Mouse (Mus musculus): ENCODE data around the gene Tbc1d30.

The Tbc1d30 gene

GRCm38 (mm10) chr10:121351066-121351581, at the start of gene Tbc1d30:
Gene Tbc1d30, minus strand, starts transcription at chr10:121351278.
- DNase-seq (ENCODE audit: low read depth, low spot score): no peak

DNA sequence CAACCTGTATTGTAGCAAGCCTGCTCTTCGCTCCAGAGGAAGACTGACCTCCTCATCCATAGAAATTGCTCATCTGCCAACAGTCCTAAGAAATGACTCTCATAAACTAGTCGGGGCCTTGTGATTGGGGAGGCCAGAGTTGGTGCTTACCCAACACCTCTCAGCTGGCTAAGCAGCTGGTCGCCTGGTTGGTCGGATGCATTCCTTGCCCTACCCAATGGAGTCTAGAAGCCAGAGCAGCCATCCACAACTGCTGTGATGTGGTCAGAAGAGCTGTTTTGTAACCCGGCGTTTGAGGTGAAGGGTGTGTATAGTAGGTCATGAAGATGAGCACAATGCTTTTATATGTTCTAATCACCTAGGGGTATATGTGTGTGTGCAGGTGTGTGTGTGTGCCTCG, 47.5 kb upstream of the Tbc1d30 start:
- no peak for DNase-seq (ENCODE audit: low read depth, low spot score)

DNA sequence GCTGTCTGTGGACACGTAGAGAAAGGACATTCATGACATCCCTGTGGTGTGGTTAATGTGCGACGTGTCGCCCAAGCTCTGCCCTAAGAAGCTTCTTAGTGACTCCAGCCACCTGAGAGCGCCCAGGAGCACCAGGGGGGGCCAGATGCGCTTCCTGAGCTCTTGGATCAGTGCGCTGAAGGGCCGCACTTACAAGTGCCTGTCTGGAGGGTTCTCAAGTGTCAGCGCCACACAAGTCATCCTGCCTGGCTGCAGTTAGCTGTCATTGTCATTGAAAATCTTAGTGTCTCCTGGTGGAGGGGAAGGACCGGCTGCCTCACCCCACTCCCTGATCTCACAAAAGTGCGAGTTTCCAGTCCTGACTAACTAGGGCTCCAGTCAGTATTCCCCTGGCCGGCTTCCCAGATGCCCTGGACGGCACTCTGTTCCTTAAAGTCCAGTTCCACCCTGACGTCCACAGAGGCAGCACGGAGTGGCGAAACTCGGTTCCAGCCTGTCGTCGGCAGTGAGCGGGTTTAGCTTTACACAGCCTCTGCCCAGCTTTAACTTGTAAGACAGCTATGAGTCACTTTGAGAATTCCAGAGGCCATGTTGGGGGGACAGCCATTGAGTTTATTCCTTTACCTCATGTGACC, 44.6 kb upstream of the Tbc1d30 start:
- no peak for DNase-seq (ENCODE audit: low read depth, low spot score)

- no peak for DNase-seq (ENCODE audit: low read depth, low spot score)
Measured at GRCm38 (mm10) chr10:121394789-121395325, 43.8 kb upstream of the Tbc1d30 start.

DNA sequence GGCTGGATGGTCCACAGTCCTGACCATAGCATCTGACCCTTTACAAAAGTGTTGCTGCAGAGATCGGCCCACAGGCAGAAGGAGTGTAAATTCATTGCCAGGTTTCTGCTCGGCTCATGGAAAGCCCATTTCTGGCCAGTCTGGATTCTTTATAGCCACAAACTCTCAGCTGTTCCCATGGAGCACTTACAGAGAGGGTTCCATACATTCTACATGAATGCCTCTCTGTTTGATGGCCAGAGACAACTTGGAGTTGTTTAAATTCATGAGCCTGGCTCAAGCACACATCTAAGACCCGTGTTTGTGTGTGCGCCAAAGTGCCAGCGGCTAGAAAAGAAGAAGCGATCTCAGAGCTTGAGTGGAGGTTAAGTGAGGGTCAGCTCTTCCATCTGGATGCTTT, 43.2 kb upstream of the Tbc1d30 start:
- DNase-seq (ENCODE audit: low read depth, low spot score): no peak

GRCm38 (mm10) chr10:121391901-121392300, 40.8 kb upstream of the Tbc1d30 start:
- DNase-seq (ENCODE audit: low read depth, low spot score): no peak

- no peak for DNase-seq (ENCODE audit: low read depth, low spot score)
Measured at GRCm38 (mm10) chr10:121390602-121391001, 39.5 kb upstream of the Tbc1d30 start.

GRCm38 (mm10) chr10:121386347-121386746, 35.3 kb upstream of the Tbc1d30 start:
- no peak for DNase-seq (ENCODE audit: low read depth, low spot score)

- DNase-seq (ENCODE audit: low read depth, low spot score): no peak
Measured at GRCm38 (mm10) chr10:121385695-121386094, 34.6 kb upstream of the Tbc1d30 start.

DNA sequence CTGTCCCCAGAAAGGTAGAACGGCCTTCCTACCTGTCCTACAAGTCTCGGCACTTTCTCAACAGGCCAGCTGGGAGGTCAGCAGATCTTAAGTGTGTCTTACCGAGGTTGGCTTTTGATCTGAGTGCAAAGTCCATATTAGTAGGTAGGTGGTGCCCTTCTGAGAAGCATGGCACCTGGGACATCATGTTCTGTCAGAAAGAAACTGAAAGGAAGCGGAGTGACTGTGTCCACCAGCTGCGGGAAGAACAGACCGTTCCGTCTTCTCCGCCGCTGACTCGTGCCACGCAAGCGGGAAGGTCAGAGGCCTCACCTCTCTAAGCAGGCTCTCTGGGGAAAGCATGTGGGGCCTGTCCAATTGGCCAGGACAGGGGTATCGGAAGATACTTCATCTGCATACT, 33.6 kb upstream of the Tbc1d30 start:
- no peak for DNase-seq (ENCODE audit: low read depth, low spot score)

GRCm38 (mm10) chr10:121381280-121381679, 30.2 kb upstream of the Tbc1d30 start:
- no peak for DNase-seq (ENCODE audit: low read depth, low spot score)

DNA sequence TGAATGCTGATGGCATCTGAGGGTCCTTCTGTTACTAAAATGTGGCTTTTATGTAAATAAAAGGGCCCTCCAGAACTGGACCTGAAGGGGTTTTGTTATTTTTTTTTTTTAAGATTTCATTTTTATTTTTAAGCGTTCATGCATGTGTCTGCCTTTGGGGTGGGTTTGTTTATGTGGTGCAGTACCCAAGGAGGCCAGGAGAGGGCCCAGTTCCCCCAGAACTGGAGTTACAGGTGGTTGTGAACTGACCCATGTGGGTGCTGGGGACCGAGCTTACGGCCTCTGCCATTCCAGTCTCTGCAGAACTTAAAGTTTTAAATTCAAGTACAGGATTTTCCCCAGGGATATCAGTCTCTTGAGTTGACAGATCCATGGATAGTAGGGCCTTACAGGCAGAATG, 28.3 kb upstream of the Tbc1d30 start:
- DNase-seq (ENCODE audit: low read depth, low spot score): no peak

GRCm38 (mm10) chr10:121376530-121377271, 25.6 kb upstream of the Tbc1d30 start:
- no peak for DNase-seq (ENCODE audit: low read depth, low spot score)

DNA sequence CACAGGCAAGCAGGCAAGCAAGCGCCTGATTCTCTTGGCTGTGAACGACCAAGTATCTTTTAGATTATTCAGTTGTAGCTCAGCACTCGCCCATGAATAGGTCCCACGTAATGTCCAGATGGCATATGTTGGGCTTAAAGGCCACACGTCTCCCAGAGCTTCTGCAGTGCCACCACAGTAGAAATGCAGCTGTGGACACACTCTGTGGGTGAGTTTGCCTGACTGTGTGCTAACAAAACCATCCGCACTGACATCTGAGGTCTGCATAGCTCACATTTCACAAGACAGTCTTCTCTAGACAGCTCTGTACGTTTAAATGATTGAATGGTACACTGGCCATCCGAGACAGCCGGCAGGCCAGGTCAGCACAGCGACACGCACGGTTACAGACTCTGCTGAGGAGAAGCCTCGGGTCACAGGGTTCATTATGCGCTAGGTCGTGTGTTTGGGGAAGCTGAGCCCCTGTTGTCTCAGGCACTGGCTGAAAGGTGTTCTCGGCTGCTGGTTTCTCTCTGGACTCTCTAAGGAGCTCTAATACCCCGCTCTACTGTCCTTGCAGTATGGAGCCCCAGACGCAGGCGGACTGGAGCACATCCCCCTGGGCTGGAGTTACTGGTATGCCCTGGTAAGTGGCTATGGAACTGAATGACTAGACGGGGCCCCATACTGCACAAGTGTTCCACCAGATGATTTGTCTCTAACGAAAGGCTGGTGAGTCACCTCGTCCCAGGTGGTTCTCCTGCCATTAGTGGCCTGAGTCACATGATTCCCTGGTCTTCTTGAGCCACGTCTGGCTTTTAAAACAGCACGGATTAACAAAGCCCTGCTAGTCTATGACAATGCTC, 24.8 kb upstream of the Tbc1d30 start:
- no peak for DNase-seq (ENCODE audit: low read depth, low spot score)

- DNase-seq (ENCODE audit: low read depth, low spot score): no peak
Measured at GRCm38 (mm10) chr10:121374693-121375620, 23.9 kb upstream of the Tbc1d30 start.

DNA sequence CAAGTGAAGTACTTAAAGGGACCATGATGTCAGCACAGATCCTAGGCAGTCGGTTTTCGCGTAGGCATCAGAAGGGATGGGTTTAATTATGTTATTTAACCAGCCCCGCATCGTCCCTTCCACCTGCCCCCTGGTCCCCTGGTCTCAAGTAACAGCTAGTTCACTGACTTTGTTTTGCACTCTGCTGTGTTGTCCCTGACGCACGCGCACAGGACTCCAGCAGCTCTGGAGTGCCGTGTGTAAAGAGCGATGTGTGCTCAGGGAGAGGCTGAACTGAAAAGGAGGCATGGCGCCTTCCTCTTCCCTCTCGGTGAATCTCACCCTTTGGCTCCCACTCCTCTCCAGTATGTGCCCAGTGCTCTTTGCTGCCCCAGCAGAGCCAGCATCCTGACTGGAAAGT, 22.9 kb upstream of the Tbc1d30 start:
- DNase-seq (ENCODE audit: low read depth, low spot score): no peak

GRCm38 (mm10) chr10:121370777-121371176, 19.7 kb upstream of the Tbc1d30 start:
- no peak for DNase-seq (ENCODE audit: low read depth, low spot score)

DNA sequence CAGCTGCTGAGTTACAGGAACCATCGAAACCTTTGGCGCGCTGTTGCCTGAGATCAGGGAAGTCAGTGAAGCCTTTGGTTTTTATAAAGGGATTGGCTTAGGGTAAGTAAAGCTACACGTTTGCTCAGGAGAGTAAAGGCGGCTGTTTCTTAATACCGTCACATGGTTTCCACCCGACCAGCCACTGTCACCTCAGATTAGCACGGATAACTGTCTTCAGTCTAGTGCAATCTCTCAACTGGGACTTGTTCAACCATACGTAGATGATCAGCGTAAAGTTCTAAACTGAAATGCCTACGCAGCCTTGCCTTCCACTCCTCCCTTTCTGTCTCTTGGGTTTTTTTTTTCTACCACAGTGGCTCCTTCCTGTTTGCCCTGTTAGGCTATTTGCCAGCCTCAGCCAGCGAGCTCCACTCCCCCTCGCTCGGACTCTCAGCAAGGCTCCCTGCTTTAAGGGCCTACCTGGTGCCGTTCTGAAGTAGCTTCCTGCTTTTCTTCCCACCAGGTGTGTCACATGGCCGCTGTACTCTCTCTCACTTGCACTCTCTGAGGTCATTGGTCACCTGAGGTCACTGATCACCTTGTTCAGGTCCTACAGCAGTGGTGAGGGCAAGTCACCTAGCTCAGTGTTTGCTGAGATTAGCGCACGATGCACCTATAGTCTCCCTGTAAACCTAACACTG, 17.8 kb upstream of the Tbc1d30 start:
- no peak for DNase-seq (ENCODE audit: low read depth, low spot score)

DNA sequence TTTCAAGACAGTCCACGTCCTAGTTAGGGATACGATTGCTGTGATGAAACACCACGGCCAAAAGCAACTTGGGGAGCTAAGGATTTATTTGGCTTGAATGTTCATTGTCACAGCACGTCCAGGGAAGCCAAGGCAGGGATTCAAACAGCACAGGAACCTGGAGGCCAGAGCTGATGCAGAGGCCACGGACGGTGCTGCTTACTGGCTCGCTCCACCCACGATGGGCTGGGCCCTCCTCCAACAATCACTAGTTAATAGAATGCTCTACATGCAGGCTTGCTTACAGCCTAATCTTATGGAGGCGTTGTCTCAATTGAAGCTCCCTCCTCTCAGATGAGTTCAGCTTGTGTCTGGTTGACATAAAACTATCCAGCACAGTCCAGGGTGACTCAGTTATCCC, 16.7 kb upstream of the Tbc1d30 start:
- no peak for DNase-seq (ENCODE audit: low read depth, low spot score)

DNA sequence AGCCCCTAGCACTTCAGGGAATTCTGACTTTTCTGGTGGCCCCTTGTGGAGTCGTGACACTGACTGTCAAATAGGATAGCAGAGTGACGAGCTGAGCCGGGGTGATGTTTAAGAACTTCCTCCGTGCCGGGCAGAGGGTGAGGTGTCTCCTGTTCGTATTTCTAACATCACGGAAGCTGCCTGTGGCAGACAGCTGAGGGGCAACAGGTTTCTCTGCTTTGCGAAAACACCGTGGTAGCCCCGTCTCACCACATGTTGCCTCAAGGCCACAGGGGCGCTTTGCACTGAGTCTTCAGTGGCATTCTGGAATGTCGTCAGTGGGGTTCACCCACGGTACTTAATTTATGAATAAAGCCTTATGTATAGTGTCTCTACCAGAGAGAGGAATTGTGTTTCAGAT, 16.2 kb upstream of the Tbc1d30 start:
- DNase-seq (ENCODE audit: low read depth, low spot score): no peak

Measured in WW6 (cell line).